Mouse (Mus musculus) midbrain, embryonic 10.5 days (tissue): Measurements from ENCODE around the gene Pnn. TPM values are rescaled to one million over a fixed set of nuclear protein-coding genes. Genes with fewer than 3 reads are reported as not detected.

Source experiments
- DNase-seq: peaks from one replicate; pipeline ENCODE4 v3.0.0-alpha.2; 2017; ENCODE audit warnings: low spot score
- H3K27ac ChIP-seq: fragments of 300-500 bp; sonication (generic); replicated peaks from 2 replicates; pipeline ENCODE4 v1.5.1; 2016; ENCODE audit warnings: mild to moderate bottlenecking
- H3K27me3 ChIP-seq: fragments of 300-500 bp; sonication (generic); 2 replicates; pipeline ENCODE4 v1.6.1; 2016; ENCODE audit warnings: low read depth, mild to moderate bottlenecking; ENCODE audit not compliant: poor library complexity, severe bottlenecking
- H3K36me3 ChIP-seq: fragments of 300-500 bp; sonication (generic); 2 replicates; pipeline ENCODE4 v1.6.1; 2016; ENCODE audit warnings: mild to moderate bottlenecking, moderate library complexity
- H3K4me1 ChIP-seq: fragments of 300-500 bp; sonication (generic); 2 replicates; pipeline ENCODE4 v1.6.1; 2016
- H3K4me3 ChIP-seq: fragments of 300-500 bp; sonication (generic); 2 replicates; pipeline ENCODE4 v1.5.1; 2016; ENCODE audit warnings: mild to moderate bottlenecking, moderate library complexity
- H3K9me3 ChIP-seq: fragments of 300-500 bp; sonication (generic); replicated peaks from 2 replicates; pipeline ENCODE4 v1.6.1; 2016; ENCODE audit warnings: mild to moderate bottlenecking
- WGBS: fragments of 180-500 bp; shearing (Covaris S2); methylation state at CpG from one replicate; pipeline ENCODE4 v1.1.7; 2016; 5-methylcytosine and 5-hydroxymethylcytosine counted together
- polyA plus RNA-seq: library from polyadenylated mRNA; unstranded; fragments of >200 nt; fragmentation: Nextera tagmentation; extraction: Ambion mirVana; gene quantifications from 2 replicates; pipeline ENCODE4 v1.2.1, GENCODE M21; 2016

Gene Pnn
- polyA plus RNA-seq, 1 experiment from 2014 or later, result 112 TPM

- no peak for DNase-seq
- no peaks in the 10 kb centered on the region for H3K27me3 ChIP-seq
- no peaks in the 10 kb centered on the region for H3K4me1 ChIP-seq
- no peaks in the 10 kb centered on the region for H3K36me3 ChIP-seq
- 78% methylated on average over 5 of the region's 5 CpGs for WGBS
- no peak overlapping the region for H3K27ac ChIP-seq
- H3K4me3 ChIP-seq, result no peak overlapping the region
- no peaks in the 10 kb centered on the region for H3K9me3 ChIP-seq
Measured at GRCm38 (mm10) chr12:59084446-59084845, 17.8 kb downstream of the Pnn start.

DNA sequence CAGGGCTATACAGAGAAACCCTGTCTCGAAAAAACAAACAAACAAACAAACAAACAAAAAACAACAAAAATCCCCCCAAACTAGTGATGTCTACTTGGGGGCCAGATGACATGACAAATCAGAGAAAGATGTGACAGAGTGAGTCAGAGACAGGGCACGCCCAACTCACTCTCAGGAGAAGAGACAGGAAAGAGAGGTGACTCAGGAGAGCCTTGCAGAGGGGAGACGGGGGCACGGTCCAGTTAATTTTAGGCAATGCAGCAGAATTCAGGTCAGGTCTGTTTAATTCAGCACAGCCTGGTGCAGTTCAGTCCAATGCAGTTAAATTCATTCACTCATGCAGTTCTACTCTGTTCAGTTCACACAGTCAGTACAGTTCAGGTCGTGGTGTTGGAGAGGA is 19.5 kb downstream of the Pnn start:
- no peaks in the 10 kb centered on the region for H3K36me3 ChIP-seq
- H3K27me3 ChIP-seq, result no peaks in the 10 kb centered on the region
- H3K4me3 ChIP-seq, result no peak overlapping the region
- WGBS, result 82% methylated on average over 5 of the region's 5 CpGs
- H3K4me1 ChIP-seq, result no peaks in the 10 kb centered on the region
- no peaks in the 10 kb centered on the region for H3K9me3 ChIP-seq
- DNase-seq, result no peak
- no peak overlapping the region for H3K27ac ChIP-seq

GRCm38 (mm10) chr12:59093543-59093942 is 26.9 kb downstream of the Pnn start:
- no peak overlapping the region for H3K4me3 ChIP-seq

GRCm38 (mm10) chr12:59095104-59096025 is 28.7 kb downstream of the Pnn start, which contains the start of gene Mia2:
Mia2 (plus strand) TSS chr12:59095799.
- Histone ChIP-seq H3K27ac (no peak within 1 kb of the TSS), H3K4me1 (no peaks in the 10 kb centered on the region), H3K36me3 (no peaks in the 10 kb centered on the region), H3K4me3 (no peak within 1 kb of the TSS), H3K27me3 (no peaks in the 10 kb centered on the region), H3K9me3 (no peaks in the 10 kb centered on the region)
- 88% methylated on average over 19 of the region's 19 CpGs for WGBS
- DNase-seq, result no peak

More at GRCm38 (mm10) chr12:59093543-59093942, 26.9 kb downstream of the Pnn start:
- H3K9me3 ChIP-seq, result no peaks in the 10 kb centered on the region
- no peak overlapping the region for H3K27ac ChIP-seq
- H3K36me3 ChIP-seq, result no peaks in the 10 kb centered on the region
- H3K4me1 ChIP-seq, result no peaks in the 10 kb centered on the region
- no peaks in the 10 kb centered on the region for H3K27me3 ChIP-seq
- DNase-seq, result no peak
- 83% methylated on average over 2 of the region's 2 CpGs for WGBS

DNA sequence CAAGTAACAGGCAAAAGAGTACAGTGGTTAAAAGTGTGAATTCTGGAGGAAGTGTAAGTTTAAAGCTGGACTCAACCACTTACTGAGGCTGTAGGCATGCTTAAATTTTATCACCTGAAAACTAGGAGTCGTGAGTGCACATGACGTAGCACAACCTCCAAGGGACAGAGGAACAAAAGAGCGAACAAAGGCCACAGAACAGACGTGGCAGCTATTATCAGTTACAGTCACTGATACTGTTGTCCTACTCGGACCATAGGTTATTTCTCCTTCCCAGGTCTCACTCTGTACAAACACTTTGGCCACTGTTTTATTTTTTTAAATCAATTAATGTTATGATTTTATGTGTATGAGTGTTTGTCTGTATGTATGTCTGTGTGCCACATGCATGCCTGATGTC is 38.1 kb downstream of the Pnn start:
- H3K27ac ChIP-seq, result no peak overlapping the region
- H3K4me1 ChIP-seq, result no peaks in the 10 kb centered on the region
- no peak overlapping the region for H3K4me3 ChIP-seq
- no peaks in the 10 kb centered on the region for H3K9me3 ChIP-seq
- no peaks in the 10 kb centered on the region for H3K36me3 ChIP-seq
- 84% methylated on average over 5 of the region's 5 CpGs for WGBS
- DNase-seq, result no peak
- no peaks in the 10 kb centered on the region for H3K27me3 ChIP-seq

DNA sequence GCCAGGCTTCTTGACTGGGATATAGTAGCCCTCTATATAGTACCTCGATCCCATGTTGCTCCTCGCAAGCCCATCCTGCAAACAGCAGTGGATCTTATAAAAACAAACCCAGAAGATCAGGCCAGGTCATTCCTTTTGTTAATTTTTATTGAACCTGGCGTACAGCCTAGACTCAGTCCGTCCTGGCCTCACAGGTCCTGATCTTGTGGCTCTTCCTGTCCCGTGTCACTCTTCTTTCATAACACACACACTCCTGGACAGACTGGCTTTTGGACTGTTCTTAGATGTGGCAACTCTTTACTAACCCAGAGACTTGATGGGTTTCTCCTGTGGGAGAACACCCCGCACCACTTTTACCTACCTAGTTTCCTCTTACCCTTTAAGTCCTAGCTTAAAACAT is 39.2 kb downstream of the Pnn start:
- DNase-seq, result no peak
- Histone ChIP-seq H3K36me3 (no peaks in the 10 kb centered on the region), H3K27ac (no peak overlapping the region), H3K4me1 (no peaks in the 10 kb centered on the region), H3K27me3 (no peaks in the 10 kb centered on the region), H3K9me3 (no peaks in the 10 kb centered on the region), H3K4me3 (no peak overlapping the region)
- 88% methylated on average over 6 of the region's 6 CpGs for WGBS

DNA sequence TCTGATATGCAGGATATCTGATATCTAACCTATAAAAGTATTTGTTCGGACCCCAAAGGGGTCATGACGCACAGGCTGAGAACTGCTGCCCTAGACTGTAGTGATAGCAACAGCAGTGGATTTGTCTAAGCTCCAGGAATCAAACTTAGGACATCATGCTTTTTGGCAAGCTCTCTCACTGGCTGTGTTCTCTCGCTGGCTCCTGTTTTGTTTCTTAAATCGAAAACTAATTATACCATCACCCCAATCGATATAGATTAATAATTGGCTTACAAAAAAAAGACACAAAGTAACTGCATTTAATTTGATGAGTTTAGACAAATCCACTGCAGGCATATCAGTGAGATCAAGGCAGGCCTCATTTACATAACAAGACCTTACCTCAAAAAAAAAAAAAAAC is 39.8 kb downstream of the Pnn start:
- H3K9me3 ChIP-seq, result no peaks in the 10 kb centered on the region
- no peak for DNase-seq

GRCm38 (mm10) chr12:59107926-59108325 is 41.2 kb downstream of the Pnn start:
- Histone ChIP-seq H3K27ac (no peak overlapping the region), H3K4me3 (no peak overlapping the region), H3K27me3 (no peaks in the 10 kb centered on the region), H3K9me3 (no peaks in the 10 kb centered on the region), H3K36me3 (no peaks in the 10 kb centered on the region), H3K4me1 (no peaks in the 10 kb centered on the region)
- no peak for DNase-seq
- 87% methylated on average over 4 of the region's 4 CpGs for WGBS

More for the DNA sequence above, 39.8 kb downstream of the Pnn start:
- WGBS, result 91% methylated on average over 5 of the region's 5 CpGs
- Histone ChIP-seq H3K4me3 (no peak overlapping the region), H3K27ac (no peak overlapping the region), H3K36me3 (no peaks in the 10 kb centered on the region), H3K27me3 (no peaks in the 10 kb centered on the region), H3K4me1 (no peaks in the 10 kb centered on the region)

- no peak for DNase-seq
- Histone ChIP-seq H3K4me3 (no peak overlapping the region), H3K36me3 (no peaks in the 10 kb centered on the region), H3K9me3 (no peaks in the 10 kb centered on the region), H3K27me3 (no peaks in the 10 kb centered on the region), H3K4me1 (no peaks in the 10 kb centered on the region), H3K27ac (no peak overlapping the region)
- WGBS, result 92% methylated on average over 3 of the region's 3 CpGs
Measured at GRCm38 (mm10) chr12:59117184-59117583, 50.5 kb downstream of the Pnn start.

Other genes starting within 250 kb of the Pnn start
- 62.2 and 71.7 TPM in 2 replicates for gene Sec23a, start 54.9 kb upstream of the Pnn start, polyA plus RNA-seq
- 35.8 and 36.8 TPM in 2 replicates for gene Gemin2, start 53.5 kb upstream of the Pnn start, polyA plus RNA-seq
- gene Trappc6b, start 5.4 kb upstream of the Pnn start, polyA plus RNA-seq, result 71.4 and 81.9 TPM in 2 replicates
- 39.2 and 40.4 TPM in 2 replicates for gene Mia2, start 28.9 kb downstream of the Pnn start, polyA plus RNA-seq
- gene Fbxo33, start 152.8 kb downstream of the Pnn start, polyA plus RNA-seq, result 5.4 and 6.4 TPM in 2 replicates